Mouse (Mus musculus) frontal cortex, postnatal 10 days (tissue): Measurements from ENCODE around the gene Vmn1r120.
"Not testable (repeated sequence)": the region's sequence is repeated elsewhere in the genome, so short reads cannot be mapped to it uniquely, and the experiment has no call there.

Experiments used
- DNase-seq, 2 experiments: peaks; one replicate each; pipeline ENCODE4 v3.0.0; 2022; ENCODE audit warnings: low spot score in 2 of 2, mixed read lengths in 1 of 2

Gene Vmn1r120

DNA sequence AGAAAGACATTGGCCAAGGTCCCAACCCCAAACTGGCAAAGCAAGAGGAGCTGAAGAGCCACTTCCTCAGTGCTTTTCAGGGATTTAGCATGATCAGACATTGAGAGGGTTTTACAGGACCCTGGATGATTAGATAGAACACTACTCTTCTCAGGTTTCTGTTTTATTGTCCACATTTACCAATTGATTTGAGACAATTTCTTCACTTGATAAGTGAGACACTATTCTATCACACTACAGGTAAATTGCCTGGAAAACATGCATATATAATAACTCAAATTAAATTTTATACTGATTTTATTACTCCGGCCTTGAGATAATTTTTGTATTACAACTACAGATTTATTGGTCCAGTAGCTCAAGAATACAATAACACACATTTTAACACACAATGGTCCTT lies at the start of gene Vmn1r120:
Vmn1r120 (minus strand) TSS at position 101 of the 400 bp plus-strand sequence.
- not testable (repeated sequence) for DNase-seq

DNA sequence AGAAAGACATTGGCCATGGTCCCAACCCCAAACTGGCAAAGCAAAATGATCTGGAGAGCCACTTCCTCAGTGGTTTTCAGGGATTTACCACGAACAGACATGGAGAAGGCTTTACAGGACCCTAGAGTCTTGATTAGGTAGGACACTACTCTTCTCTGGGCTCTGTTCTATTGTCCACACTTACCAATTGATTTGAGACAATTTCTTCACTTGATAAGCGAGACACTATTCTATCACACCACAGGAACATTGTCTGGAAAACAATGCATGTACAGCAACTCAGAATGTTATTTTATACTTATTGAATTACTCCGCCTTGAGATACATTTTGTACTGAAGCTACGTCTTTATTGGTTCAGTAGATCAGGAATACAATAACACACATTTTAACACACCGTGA lies 44.8 kb upstream of the Vmn1r120 start, which contains the start of gene Vmn1r121:
Vmn1r121 (minus strand) TSS at position 101 of the 400 bp plus-strand sequence.
- DNase-seq, result not testable (repeated sequence)

DNA sequence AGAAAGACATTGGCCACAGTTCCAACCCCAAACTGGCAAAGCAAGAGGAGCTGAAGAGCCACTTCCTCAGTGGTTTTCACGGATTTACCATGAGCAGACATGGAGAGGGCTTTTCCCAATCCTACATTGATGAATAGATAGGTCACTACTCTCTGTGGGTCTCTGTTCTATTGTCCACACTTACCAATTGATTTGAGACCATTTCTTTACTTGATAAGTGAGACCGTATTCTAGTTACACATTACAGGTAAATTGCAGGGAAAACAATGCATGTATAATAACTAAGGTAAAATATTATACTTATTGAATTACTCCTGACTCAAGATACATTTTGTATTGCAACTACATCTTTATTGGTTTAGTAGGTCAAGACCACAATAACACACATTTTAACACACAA lies 41.2 kb downstream of the Vmn1r120 start, which contains the start of gene Vmn1r119:
Vmn1r119 (minus strand) TSS at position 101 of the 400 bp plus-strand sequence.
- not testable (repeated sequence) for DNase-seq
